ENCODE assay signal across 7 mouse cellular contexts in the genomic region with DNA sequence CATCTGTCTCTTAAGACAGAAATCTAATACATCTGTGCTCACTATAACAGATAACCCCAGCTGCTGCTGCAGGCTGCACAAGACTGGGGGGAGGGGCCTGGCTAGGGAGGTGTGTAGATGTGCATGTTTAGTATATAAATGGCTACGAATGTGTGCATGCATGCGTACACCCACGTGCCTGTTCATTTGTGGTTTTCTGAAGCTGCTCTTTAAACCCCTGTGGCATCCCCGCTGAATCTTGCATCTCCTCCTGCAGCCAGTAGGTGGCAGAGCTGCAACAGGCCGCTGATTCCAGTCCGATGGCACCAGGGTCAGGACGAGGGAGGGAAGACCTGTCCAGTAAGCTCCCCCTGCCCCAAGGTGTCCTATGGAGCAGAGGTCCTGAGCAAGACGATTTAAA.
DNase-seq lines count a peak whose midpoint lies in the region; ATAC-seq lines count a peak whose summit lies in the region.

No protein-coding gene starts in this region.

- no peak overlapping the region for H3K27ac ChIP-seq in hindbrain, embryonic 15.5 days (replicated peaks)

- no peaks in the 10 kb centered on the region for H3K9me3 ChIP-seq in hindbrain, embryonic 15.5 days

- 2% methylated on average over 8 of the region's 8 CpGs for WGBS in hindbrain, embryonic 15.5 days

- H3K36me3 ChIP-seq in hindbrain, embryonic 15.5 days: no peaks in the 10 kb centered on the region

- H3K4me1 ChIP-seq in hindbrain, embryonic 15.5 days (replicated peaks): peaks cover 36% of the 10 kb centered on the region

- no peaks in the 10 kb centered on the region for H3K27me3 ChIP-seq in hindbrain, embryonic 15.5 days

- ATAC-seq in hindbrain, embryonic 15.5 days (ENCODE audit: low FRiP score, low read depth): peak; percentile 71
- peak; percentile 93 for ATAC-seq in megakaryocyte progenitor cell, adult 5-6 weeks (replicated peaks; ENCODE audit: poor library complexity)

- DNase-seq in R1 (ENCODE audit: low read depth, low spot score): peak; percentile 57
- DNase-seq in cerebellum, postnatal 10 days: peak; percentile 85 to 88
- peak; percentile 46 to 67 for DNase-seq in frontal cortex, postnatal 14 days (ENCODE audit: low spot score in 2 of 2)
- DNase-seq in layer of hippocampus, postnatal 36 days: peak; percentile 67 to 70
- peak; percentile 45 to 51 for DNase-seq in right cerebral cortex, postnatal 36 days (ENCODE audit: low spot score in 2 of 2)

- H3K4me3 ChIP-seq in hindbrain, embryonic 15.5 days: no peak overlapping the region

- 0 out of 2 replicates have a peak overlapping the region, but pooled peaks have one; percentile 4 for H3K4me2 ChIP-seq in hindbrain, embryonic 15.5 days

- no peak overlapping the region for H3K9ac ChIP-seq in hindbrain, embryonic 15.5 days
